15 mouse cellular contexts compared by ENCODE assay signal in the genomic region with DNA sequence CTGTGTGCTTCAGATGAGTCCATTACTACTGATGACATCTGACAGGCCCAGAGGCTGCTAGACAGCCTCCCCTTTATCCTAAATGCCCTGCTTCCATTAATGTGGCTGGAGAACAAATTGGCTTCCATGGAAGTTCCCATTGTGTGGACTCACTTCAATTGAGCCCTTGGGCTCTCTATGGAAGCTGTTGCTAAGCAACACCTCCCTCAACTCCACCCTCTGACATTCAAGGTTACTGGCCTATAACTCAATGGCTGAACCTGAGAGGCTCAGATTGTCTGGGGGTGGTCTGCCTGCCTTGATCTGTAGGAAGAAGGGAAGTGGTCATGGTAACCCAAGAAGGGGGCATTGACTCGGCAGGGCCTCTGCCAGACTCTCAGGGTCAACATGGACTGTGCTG. TPM values are rescaled to one million over a fixed set of nuclear protein-coding genes. Genes with fewer than 3 reads are reported as not detected.
DNase-seq lines count a peak whose midpoint lies in the region; ATAC-seq and TF ChIP-seq lines count a peak whose summit lies in the region.
"Had no signal": no experiment of that assay in that cellular context is flagged by ENCODE, and none has a peak within 500 bp of the region (broad histone marks: within the 10 kb centered on the region; RNA-seq: fewer than 3 reads in every experiment).

No protein-coding gene starts in this region.

- 0% methylated on average over 1 of the region's 1 CpGs for WGBS in forebrain, postnatal 0 days
- WGBS in midbrain, embryonic 15.5 days = 3% methylated on average over 1 of the region's 1 CpGs

- ATAC-seq in forebrain, postnatal 0 days = peak; percentile 62
- ATAC-seq in midbrain, embryonic 15.5 days (replicated peaks) = peak; percentile 65
- ATAC-seq: intestine, postnatal 0 days had no signal

- H3K9ac ChIP-seq in forebrain, postnatal 0 days = no peak overlapping the region
- no peak overlapping the region for H3K9ac ChIP-seq in midbrain, embryonic 15.5 days
- H3K9ac ChIP-seq: limb, embryonic 13.5 days; lung, embryonic 15.5 days had no signal

- intact Hi-C loops in heart, postnatal 10 days (cut with DNase I) = no loop called here

- no peaks in the 10 kb centered on the region for H3K4me1 ChIP-seq in forebrain, postnatal 0 days (ENCODE audit: insufficient read depth)
- peaks cover 4% of the 10 kb centered on the region; the same call in 1 of the 2 replicates for H3K4me1 ChIP-seq in midbrain, embryonic 15.5 days
- H3K4me1 ChIP-seq: limb, embryonic 13.5 days; lung, embryonic 15.5 days had no signal

- no peaks in the 10 kb centered on the region for H3K27me3 ChIP-seq in forebrain, postnatal 0 days (ENCODE audit: insufficient read depth, low read length)
- peaks cover 38% of the 10 kb centered on the region for H3K27me3 ChIP-seq in midbrain, embryonic 15.5 days (replicated peaks)
- H3K27me3 ChIP-seq: limb, embryonic 13.5 days; lung, embryonic 15.5 days had no signal

- H3K36me3 ChIP-seq in forebrain, postnatal 0 days (ENCODE audit: insufficient read depth) = no peaks in the 10 kb centered on the region
- H3K36me3 ChIP-seq in midbrain, embryonic 15.5 days (replicated peaks) = no peaks in the 10 kb centered on the region
- H3K36me3 ChIP-seq: limb, embryonic 13.5 days; lung, embryonic 15.5 days had no signal

- H3K4me3 ChIP-seq in forebrain, postnatal 0 days (ENCODE audit: low read depth, low read length) = no peak overlapping the region
- H3K4me3 ChIP-seq in midbrain, embryonic 15.5 days = no peak overlapping the region
- H3K4me3 ChIP-seq: erythroblast, embryonic 14.5 days; limb, embryonic 13.5 days; lung, embryonic 15.5 days had no signal

- H3K4me2 ChIP-seq in forebrain, postnatal 0 days (ENCODE audit: low read depth) = no peak overlapping the region
- no peak overlapping the region for H3K4me2 ChIP-seq in midbrain, embryonic 15.5 days
- H3K4me2 ChIP-seq: limb, embryonic 13.5 days; lung, embryonic 15.5 days had no signal

- no peak overlapping the region for H3K27ac ChIP-seq in forebrain, postnatal 0 days (ENCODE audit: low read depth, low read length)
- H3K27ac ChIP-seq in midbrain, embryonic 15.5 days = no peak overlapping the region
- H3K27ac ChIP-seq: limb, embryonic 13.5 days; lung, embryonic 15.5 days had no signal

- H3K9me3 ChIP-seq in forebrain, postnatal 0 days (ENCODE audit: low read length) = no peaks in the 10 kb centered on the region
- H3K9me3 ChIP-seq in midbrain, embryonic 15.5 days = no peaks in the 10 kb centered on the region
- H3K9me3 ChIP-seq: limb, embryonic 13.5 days; lung, embryonic 15.5 days had no signal

- TF ChIP-seq CTCF in forebrain, postnatal 0 days (IDR thresholded peaks at IDR 0.05; ENCODE audit: low read depth) = no peak

- peak; percentile 46 for DNase-seq in R1 (ENCODE audit: low read depth, low spot score)
- peak; percentile 88 for DNase-seq in embryo, embryonic 10.5 days (ENCODE audit: low spot score)
- no peak for DNase-seq in forebrain, postnatal 0 days
- DNase-seq in heart, postnatal 10 days = no peak
- DNase-seq in frontal cortex, postnatal 25 days (ENCODE audit: low spot score in 2 of 2) = no peak
- DNase-seq in layer of hippocampus, postnatal 14 days (ENCODE audit: low spot score in 2 of 2) = no peak
- no peak for DNase-seq in kidney, adult 11 months
- DNase-seq: cerebellum, adult 2 months; thymus, adult 18-20 months had no signal

RNA-seq across cellular contexts. Expression of a gene that starts 26.8 kb away (rescaled TPM):
- total RNA-seq in forebrain, postnatal 0 days (2014; rRNA removed) = 5.2 and 6.7 TPM in 2 replicates
- polyA plus RNA-seq in forebrain, postnatal 0 days (2015; fragmentation: Nextera tagmentation; extraction: Ambion mirVana) = 1.4 and 3.5 TPM in 2 replicates
- 1.6 and 1.9 TPM in 2 replicates for polyA plus RNA-seq in midbrain, embryonic 15.5 days (2015; fragmentation: Nextera tagmentation; extraction: Ambion mirVana)
- total RNA-seq in heart, postnatal 10 days (2021) = under 1 TPM; 0.15 to 0.26 TPM
- total RNA-seq in layer of hippocampus, postnatal 14 days (2021) = 10 to 100 TPM in 1 of 2 experiments, 1 to 10 TPM in 1; 8.2 to 10.7 TPM
- total RNA-seq: CH12.LX had no signal
- polyA plus RNA-seq: erythroblast, embryonic 14.5 days had no signal

RNA-seq across cellular contexts. Expression of a gene that starts 57.2 kb away (rescaled TPM):
- total RNA-seq in forebrain, postnatal 0 days (2014; rRNA removed) = not detected in 2 replicates
- 0.13 TPM in 2 replicates for polyA plus RNA-seq in forebrain, postnatal 0 days (2015; fragmentation: Nextera tagmentation; extraction: Ambion mirVana)
- polyA plus RNA-seq in midbrain, embryonic 15.5 days (2015; fragmentation: Nextera tagmentation; extraction: Ambion mirVana) = 0.29 TPM in 1 of 2 replicates, not detected in the other
- 100 to 1,000 TPM; 157 to 162 TPM for total RNA-seq in heart, postnatal 10 days (2021)
- under 1 TPM; 0.55 to 0.94 TPM for total RNA-seq in layer of hippocampus, postnatal 14 days (2021)
- total RNA-seq: CH12.LX had no signal
- polyA plus RNA-seq: erythroblast, embryonic 14.5 days had no signal

Comparison
In these comparisons a context has a peak if more than half of its experiments do, and no peak if none do; other contexts are left out.
1. DNase-seq: peak in R1 (single experiment) and embryo, embryonic 10.5 days (single experiment); none in forebrain, postnatal 0 days (single experiment), heart, postnatal 10 days (0 of 2), frontal cortex, postnatal 25 days (0 of 2), layer of hippocampus, postnatal 14 days (0 of 2) and kidney, adult 11 months (single experiment).
2. RNA of a gene that starts 57.2 kb away (total RNA-seq): 157 to 162 TPM in heart, postnatal 10 days; 0.55 to 0.94 TPM in layer of hippocampus, postnatal 14 days and not detected in forebrain, postnatal 0 days; every median in the first group is over 10 times any median in the second.